Mouse (Mus musculus) urinary bladder, postnatal 14 days (tissue): ENCODE data around the gene Rad51b.

ENCODE experiments used
- DNase-seq: peaks from one replicate; pipeline ENCODE4 v3.0.0; 2021; ENCODE audit warnings: low spot score

The Rad51b gene

GRCm38 (mm10) chr12:79437572-79437971 lies 140.5 kb downstream of the Rad51b start:
- DNase-seq: no peak

GRCm38 (mm10) chr12:79439961-79440360 lies 142.9 kb downstream of the Rad51b start:
- no peak for DNase-seq

GRCm38 (mm10) chr12:79441210-79442005 lies 144.3 kb downstream of the Rad51b start:
- no peak for DNase-seq

GRCm38 (mm10) chr12:79442126-79442525 lies 145.0 kb downstream of the Rad51b start:
- DNase-seq: no peak

- no peak for DNase-seq
These were observed 145.8 kb downstream of the Rad51b start for GRCm38 (mm10) chr12:79442836-79443390.

GRCm38 (mm10) chr12:79444646-79445045 lies 147.6 kb downstream of the Rad51b start:
- no peak for DNase-seq

GRCm38 (mm10) chr12:79447039-79447438 lies 150.0 kb downstream of the Rad51b start:
- no peak for DNase-seq

- no peak for DNase-seq
These were observed 152.8 kb downstream of the Rad51b start for GRCm38 (mm10) chr12:79449817-79450411.

GRCm38 (mm10) chr12:79452882-79453281 lies 155.8 kb downstream of the Rad51b start:
- no peak for DNase-seq

- no peak for DNase-seq
These were observed 156.9 kb downstream of the Rad51b start for GRCm38 (mm10) chr12:79454017-79454416.

GRCm38 (mm10) chr12:79455061-79455847 lies 158.2 kb downstream of the Rad51b start:
- no peak for DNase-seq

GRCm38 (mm10) chr12:79455848-79456164 lies 158.7 kb downstream of the Rad51b start:
- DNase-seq: no peak

GRCm38 (mm10) chr12:79456251-79456650 lies 159.2 kb downstream of the Rad51b start:
- DNase-seq: no peak

- DNase-seq: no peak
These were observed 166.3 kb downstream of the Rad51b start for GRCm38 (mm10) chr12:79463371-79463770.

- DNase-seq: no peak
These were observed 173.0 kb downstream of the Rad51b start for GRCm38 (mm10) chr12:79470113-79470512.

- no peak for DNase-seq
These were observed 174.8 kb downstream of the Rad51b start for GRCm38 (mm10) chr12:79471868-79472267.

GRCm38 (mm10) chr12:79476413-79477046 lies 179.4 kb downstream of the Rad51b start:
- no peak for DNase-seq

GRCm38 (mm10) chr12:79478816-79479215 lies 181.7 kb downstream of the Rad51b start:
- DNase-seq: no peak

GRCm38 (mm10) chr12:79485501-79485900 lies 188.4 kb downstream of the Rad51b start:
- DNase-seq: no peak

- peak; percentile 42 for DNase-seq
These were observed 191.6 kb downstream of the Rad51b start for GRCm38 (mm10) chr12:79488590-79489242.

- no peak for DNase-seq
These were observed 193.5 kb downstream of the Rad51b start for GRCm38 (mm10) chr12:79490626-79491025.

- DNase-seq: no peak
These were observed 195.1 kb downstream of the Rad51b start for GRCm38 (mm10) chr12:79492175-79492574.
